Mouse (Mus musculus) bone marrow macrophage, adult 2 months (primary cell): ENCODE results near the gene Psen2.

Experiments
- CTCF ChIP-seq: IDR thresholded peaks from 2 replicates; pipeline ENCODE4 v1.5.1; 2012; ENCODE audit warnings: low read depth, mild to moderate bottlenecking, low read length, moderate library complexity
- POLR2A ChIP-seq: IDR thresholded peaks from 2 replicates; pipeline ENCODE4 v1.6.1; 2012; ENCODE audit warnings: mild to moderate bottlenecking, low read depth, low read length, borderline replicate concordance

DNA sequence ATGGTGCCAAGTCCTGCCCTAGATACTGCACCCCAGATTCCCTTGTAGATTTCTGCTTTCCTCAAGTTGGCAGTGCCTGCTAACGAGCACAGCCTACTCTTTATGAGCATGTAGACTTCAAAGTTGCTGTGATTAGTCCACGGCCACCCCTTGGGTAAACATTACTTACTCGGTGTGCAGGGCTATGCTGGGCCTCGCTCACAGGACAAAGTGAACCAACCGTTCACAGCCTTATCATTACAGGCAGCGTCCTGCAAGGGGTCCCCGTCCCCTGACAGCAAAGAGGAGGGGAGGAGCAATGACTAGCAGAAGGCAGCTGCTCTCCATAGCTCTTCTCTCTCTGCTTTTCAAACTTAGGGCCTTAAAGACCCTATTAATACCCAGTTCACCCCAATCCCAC, 78.5 kb downstream of the Psen2 start:
- TF ChIP-seq POLR2A (no peak), CTCF (no peak)
